Mouse (Mus musculus) G1E-ER4 (cell line): Measurements from ENCODE around the gene Dis3. TPM values are rescaled to one million over a fixed set of nuclear protein-coding genes. Genes with fewer than 3 reads are reported as not detected.

Experiments
- GATA1 ChIP-seq: IDR thresholded peaks from one replicate; pipeline ENCODE4 v1.8.0; 2012; ENCODE audit warnings: low read length, inconsistent platforms
- polyA plus RNA-seq: library from polyadenylated mRNA; stranded (reverse); fragments of >175 nt; gene quantifications from 2 replicates; pipeline ENCODE4 v1.2.3, GENCODE M21; 2012

Dis3 gene
- polyA plus RNA-seq, 1 experiment: 42.3 TPM

DNA sequence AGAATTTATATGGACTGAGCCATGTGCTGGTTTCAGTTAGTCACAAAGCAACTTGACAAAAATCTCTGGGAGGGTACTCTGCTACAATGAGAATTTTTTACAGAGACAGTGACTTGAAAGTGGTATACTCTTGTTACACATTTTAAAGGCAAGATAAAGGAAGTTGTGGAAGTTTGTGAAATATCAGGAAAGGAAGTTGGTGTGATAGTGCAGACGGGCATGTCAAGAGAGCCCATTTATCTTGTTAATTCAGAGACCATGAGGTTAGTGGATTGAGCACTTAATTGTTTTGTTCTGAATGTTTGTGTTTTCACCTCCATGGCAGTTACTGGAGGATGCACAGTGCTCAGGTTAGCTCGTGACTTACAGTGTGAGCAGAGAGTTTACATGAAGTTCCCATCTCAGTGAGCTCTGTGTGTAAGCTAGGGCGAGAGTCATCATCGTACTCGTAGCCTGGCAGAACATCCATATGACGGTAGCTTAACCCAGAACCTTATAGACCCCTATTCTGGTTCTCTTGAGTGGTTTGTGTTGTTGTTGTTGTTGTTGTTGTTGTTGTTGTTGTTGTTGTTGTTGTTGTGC, 5.1 kb upstream of the Dis3 start:
- peak; percentile 45 for TF ChIP-seq GATA1

DNA sequence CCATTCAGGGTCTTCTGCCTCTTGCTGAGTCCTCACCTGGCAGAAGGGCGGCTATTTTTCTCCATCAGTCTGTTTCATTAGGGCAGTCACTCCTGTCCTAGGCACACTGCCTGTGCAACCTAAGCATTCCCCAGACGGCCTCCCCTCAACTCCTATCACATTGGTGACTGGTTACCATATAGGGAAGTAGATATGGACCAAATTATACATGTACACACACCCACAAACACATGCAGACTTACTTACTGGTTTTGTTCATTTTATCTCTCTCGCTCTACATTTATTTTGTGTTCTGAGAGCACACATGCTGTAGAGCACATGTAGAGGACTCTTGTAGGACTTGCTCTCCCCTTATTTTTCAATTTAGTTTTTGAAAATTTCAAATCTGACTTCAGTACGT, 3.5 kb upstream of the Dis3 start:
- no peak for TF ChIP-seq GATA1

DNA sequence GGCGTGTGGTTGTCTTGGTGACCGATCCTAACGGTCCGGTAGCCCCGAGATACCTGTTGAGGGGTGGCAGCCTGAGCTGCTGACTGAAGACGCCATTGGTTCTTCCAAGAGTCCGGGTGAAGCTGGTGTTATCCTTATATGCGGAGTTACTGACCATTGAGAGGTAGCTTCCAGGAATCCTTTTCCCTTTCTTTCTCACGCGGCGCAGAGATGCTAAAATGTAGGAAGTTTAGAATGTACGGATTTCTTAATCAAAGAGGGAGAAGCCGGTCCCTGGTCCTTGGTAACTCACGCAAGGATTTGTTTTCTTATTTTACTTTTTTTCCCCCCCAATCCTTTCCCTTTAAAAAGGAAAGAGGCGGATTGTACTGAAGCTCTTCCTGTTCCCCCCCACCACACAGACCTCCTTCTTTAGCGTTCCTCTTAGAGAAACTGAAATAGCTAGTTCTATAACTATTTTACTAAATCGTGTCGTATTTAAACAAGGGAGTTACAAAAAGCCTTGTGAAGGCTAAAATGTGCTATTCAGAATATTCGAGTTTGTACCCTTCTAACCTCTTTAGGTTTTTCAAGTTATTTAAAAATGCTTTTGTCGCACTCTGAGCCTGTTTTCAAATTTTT, 507 bp upstream of the Dis3 start:
- no peak for TF ChIP-seq GATA1

DNA sequence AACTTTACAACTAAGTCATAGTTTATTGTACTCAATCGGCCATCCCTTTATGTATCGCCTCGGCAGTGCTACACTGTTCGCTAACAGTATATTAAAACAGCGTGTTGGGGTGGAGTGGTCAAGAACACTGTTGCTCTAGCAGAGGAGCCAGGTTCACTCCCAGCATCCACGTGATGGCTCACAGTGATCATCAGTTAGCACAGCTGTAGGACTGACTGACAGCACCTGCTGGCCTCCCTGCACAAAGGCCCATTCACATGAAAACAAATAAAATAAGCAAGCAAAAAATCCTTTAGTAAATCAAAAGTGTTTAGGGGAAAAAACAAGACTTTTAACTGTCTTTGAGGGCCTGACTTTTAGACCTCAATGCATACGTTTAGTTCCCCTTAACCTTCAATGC, 10.6 kb downstream of the Dis3 start:
- no peak for TF ChIP-seq GATA1

DNA sequence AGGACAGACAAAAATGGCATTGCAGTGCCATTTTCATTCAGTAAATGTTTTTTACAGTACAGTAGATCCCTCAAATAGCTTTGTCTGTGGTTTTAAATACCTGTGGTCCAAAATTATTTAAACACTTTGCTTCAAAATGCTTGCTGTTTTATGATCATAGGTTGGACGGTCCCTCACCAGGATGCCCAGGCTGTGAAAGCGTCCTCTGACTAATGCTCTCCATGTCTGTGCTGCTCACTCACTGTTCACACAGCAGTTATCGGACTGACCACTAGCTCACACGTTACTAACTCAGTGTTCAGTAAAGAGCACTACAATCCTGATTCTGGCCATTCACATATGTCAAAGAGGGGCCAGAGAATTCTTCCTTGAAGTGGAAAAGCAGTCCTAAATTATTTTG, 28.4 kb downstream of the Dis3 start:
- TF ChIP-seq GATA1: no peak

DNA sequence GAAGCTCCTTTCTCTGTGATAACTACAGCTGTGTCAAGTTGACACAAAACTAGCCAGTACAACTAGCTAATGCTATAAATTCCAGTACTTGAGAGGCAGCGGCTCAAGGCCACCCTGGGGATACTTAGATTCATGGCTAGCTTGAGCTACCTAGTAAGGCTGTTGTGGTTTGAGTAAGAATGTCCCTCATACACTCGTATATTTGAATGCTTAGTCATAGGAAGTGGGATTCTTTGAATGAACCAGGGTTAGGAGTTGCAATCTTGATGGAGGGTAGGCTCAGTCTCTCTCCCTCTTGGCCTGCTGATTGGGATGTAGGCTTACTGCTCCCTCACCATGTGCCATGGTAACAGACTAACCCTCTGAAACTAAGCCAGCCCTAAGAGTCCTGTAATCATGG, 36.5 kb downstream of the Dis3 start:
- TF ChIP-seq GATA1: no peak

DNA sequence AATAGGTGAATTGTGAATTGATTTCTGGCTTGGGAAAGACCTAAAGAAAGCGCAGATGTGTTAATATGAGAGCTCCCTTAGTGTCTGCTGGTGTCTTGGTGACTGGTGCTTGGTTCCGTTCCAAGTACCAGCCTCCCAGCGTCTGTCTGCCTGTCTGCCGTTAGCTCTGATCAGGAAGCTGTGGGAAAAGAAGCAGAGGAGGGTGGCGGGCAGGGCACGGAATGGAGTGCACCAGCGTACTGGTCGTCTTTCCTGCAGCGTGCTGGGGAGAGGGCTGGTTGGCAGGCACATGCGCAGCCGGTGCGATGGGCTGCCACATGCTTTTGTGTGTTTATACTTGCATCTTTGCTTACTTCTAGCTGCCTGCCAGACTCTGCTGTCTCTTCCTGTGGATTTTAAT, 39.0 kb downstream of the Dis3 start:
- no peak for TF ChIP-seq GATA1

DNA sequence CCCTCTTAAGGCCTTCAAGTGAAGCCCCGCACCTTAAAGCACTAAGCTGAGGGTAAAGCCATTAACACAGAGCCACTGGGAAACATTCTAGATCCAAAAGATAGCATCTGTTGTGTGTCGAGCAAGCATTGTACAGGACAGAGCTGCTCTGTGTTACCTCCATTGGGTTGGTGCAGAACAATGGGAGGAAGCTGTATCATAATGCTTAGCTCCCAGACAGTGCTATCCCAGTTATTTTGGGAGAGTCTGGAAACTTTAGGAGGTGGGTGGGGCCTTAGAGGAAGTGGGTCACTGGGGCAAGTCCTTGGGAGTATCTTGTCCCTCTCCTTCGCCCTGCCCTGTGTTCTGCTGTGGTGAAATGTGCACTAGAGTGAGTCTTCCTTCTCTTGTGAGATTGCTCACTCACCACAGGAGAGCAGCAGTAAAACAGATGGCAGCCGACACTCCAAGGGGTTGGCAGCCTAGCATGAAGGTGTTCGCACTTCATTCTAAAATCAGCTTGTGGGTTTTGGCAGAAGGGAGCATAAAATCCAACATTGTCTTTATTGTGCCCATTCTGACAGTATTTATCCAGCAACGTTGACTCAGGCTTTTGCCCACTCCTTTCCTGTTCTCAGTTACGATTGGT, 40.5 kb downstream of the Dis3 start:
- no peak for TF ChIP-seq GATA1

DNA sequence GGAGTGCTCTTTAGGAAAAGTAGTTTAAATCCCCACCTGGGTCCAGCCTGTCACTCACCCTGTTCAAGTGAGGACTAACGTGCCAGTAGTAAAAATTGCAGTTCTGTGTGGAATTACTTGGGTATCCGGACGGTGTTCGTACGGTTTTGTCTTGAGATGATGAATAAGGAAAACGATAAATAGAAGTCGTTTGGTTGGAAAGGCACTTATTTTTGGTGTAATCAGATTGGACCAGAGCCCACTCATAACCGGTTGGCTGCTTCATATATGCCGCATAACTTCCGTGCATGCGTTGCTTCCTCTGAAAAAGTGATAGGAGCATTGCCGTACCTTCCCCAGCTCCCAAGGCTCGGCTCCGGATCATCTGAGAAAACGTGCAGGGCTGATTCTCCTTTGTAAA, 52.8 kb downstream of the Dis3 start:
- TF ChIP-seq GATA1: no peak

DNA sequence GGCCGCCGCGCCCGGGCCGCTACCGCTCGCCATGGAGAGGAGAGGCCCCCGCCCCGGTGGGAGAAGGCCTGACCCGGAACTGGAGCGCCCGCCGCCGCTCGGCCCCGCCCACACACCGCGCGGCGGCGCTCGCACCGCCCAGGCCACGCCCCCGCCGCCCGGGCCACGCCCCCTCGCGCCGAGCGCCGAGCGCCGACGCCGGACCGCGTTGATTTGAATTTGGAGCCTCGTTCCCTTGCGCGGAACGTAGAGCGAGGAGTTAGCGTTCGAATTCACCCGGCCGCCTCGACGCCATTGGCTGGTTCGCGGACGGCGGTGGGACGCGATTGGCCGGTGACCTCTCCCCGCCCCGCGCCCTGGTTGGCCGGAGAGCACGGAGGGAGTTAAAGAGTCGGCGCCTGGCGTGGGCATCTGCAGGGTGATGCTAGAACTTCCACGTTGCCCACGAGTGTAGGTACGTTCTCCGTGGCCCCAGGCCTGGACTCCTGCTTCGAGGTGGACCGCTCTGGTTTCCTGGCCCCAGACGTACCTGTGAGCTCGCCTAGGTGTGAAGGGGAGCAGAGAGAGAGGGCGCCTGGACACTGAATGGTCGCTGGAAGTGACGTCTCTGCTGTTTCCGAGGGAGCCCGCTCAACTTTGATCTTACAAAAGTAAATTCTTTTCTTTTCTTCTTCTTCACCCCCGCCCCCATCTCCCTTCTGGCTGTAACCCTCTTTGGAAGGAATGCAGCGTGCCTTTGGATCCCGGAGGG, 53.4 kb downstream of the Dis3 start, which contains the start of the genes Mzt1 and Bora:
Mzt1 (minus strand) TSS at position 104 of the 751 bp plus-strand sequence.
Bora (plus strand) TSS at position 192 of the 751 bp plus-strand sequence.
- no peak for TF ChIP-seq GATA1

DNA sequence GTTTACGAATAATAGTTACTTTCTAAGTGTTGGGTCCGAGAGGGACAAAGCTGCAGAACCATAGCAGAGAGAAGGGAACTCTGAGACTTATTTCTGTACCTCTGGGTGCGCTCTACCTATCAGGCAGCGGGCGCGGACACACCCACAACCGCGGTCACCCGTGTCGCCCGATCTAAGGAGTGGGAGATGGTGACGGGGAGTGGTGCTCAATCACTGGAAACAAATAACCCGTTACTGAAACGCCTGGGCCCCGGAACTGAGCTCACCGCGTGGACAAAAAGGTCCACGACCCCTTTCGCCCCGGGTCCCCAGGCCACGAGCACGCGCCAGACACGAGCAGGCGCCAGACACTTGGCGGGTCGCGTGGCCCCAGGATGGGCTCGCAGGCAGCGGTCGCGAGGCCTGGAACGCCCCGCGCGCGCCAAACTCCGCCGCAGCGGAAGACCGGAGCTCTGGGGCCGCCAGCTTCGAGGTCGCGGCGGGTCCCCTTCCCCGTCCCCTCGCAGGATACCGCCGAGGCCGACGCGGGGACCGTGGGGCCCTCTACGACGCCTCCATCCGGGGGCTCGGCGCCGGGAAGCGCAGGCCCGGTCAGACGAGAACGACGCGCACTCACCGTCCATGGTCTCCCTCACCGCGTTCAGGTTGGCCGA, 54.1 kb downstream of the Dis3 start:
- TF ChIP-seq GATA1: no peak

DNA sequence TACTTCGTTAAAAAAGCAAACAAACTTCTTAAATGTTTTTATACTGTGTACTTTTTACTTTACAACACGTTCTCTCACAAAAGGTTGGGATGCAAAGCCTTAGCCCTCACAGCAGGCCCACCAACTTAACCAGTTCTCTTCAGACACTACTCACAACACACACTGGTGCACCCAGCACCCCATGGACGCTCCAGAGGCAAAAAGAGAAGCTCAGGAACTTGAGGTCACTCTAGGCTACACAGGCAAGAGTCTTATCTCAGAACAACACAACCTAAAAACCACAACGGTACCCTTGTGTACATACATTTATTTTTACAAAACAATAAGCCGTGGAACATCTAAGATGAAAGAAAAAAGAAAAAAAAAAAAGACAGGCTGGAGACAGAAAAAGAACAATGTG, 54.9 kb downstream of the Dis3 start:
- TF ChIP-seq GATA1: no peak

DNA sequence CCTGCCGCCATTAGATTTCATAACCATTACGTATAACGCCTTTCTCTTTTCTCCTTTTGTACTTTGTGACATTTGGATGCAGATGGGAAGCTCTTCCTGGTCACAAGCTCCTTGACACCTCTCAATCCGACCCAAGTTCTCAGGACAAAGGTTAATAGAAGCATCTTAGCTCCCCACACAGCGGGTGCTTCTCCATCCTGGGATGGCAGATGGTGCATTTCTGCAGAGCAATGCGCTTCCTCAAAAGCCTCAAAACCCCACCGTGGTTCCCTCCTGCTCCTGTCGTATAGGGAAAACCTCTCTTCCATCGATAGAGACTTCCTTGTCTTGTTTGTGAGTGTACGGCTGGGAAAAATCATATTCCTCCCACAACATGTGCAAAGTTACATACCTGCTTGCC, 55.5 kb downstream of the Dis3 start:
- no peak for TF ChIP-seq GATA1

DNA sequence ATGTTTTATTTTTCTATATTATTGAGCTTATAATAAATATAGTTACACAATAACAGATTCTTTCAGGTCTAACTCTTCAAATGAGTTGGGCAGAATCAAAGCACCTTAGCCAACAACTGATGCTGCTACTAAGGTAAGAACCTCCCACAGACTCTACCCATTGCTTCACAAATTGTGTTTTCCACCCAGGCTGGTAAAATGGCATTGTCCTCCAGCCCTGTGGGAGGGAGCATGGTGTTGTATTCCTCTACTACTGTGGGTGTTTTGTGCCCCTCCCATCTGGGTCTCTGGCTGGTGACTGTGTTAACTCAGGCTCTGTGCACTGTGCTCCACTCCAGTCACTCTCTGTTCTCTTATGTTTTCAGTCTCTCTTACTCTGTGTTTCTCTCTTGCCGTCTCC, 56.1 kb downstream of the Dis3 start:
- no peak for TF ChIP-seq GATA1

DNA sequence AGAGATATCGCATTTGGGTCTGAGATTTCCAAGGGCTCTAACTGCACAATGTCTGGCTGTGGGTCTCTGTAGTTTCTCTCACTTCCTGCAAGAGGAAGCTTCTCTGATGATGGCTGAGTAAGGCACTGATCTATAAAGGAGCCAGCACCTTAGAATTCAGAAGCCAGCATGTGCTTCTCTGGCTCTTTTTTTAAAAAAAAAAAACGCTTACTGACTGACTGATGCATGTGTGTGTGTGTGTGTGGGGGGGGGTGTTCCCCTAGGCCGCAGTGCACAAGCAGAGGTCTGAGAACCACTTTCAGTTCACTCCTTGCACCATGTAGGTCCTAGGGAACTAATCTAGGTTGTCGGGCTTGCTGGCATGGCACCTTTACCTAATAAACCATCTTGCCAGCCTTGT, 58.2 kb downstream of the Dis3 start:
- TF ChIP-seq GATA1: no peak

DNA sequence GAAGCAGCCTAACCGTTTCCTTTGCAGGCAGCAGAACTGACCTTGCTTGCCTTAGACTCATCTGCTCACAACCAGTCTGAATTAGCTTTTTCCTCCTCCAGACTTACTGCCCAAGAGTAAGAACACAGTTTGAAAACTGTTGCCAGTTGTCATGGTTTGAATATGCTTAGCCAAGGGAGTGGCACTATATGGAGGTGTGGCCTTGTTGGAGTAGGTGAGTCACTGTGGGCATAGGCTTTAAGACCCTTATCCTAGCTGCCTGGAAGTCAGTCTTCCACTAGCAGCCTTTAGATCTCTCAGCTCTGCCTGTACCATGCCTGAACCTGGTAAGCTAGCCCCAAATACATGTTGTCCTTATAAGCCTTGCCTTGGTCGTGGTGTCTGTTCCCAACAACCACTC, 61.9 kb downstream of the Dis3 start:
- TF ChIP-seq GATA1: no peak

DNA sequence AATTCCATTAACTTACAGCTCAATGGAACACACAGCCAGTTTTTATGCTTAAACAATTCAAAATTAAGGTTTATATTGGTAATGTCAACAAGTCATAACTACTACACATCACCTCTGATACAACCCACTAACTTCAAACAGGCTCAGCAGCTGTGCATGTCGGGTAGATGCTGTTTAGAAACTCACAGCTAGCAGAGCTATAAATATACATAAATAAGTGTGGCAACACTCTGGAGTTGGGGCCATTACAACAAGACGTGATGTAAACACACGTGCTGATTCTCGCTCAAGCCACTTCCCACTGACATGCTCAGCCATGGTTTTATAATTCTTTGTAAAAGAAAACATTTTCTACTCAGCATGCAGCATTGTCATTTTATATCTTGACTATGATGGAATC, 63.5 kb downstream of the Dis3 start:
- TF ChIP-seq GATA1: no peak
